Mouse (Mus musculus) CH12.LX (cell line): ENCODE measurements around the gene Il2rb. TPM values are rescaled to one million over a fixed set of nuclear protein-coding genes. Genes with fewer than 3 reads are reported as not detected.
A peak's percentile ranks its signal among the peaks of the same experiment; 100 is the strongest.

Experiments
- DNase-seq: peaks from one replicate; pipeline ENCODE4 v3.0.0-alpha.2; 2013; ENCODE audit errors: extremely low read depth
- H3K27ac ChIP-seq: 2 replicates; pipeline ENCODE4 v1.5.1; 2012; ENCODE audit warnings: low read depth, mild to moderate bottlenecking, control low read depth, moderate library complexity; ENCODE audit not compliant: insufficient read depth
- H3K27me3 ChIP-seq: replicated peaks from 2 replicates; pipeline ENCODE3; 2012; ENCODE audit warnings: inconsistent platforms
- H3K36me3 ChIP-seq, 2 experiments: replicated peaks in 1 of 2; 2 replicates each; pipeline versions ENCODE3 to v1.6.1; 2012; ENCODE audit warnings: inconsistent platforms in 1 of 2, low read length in 1 of 2, mild to moderate bottlenecking in 1 of 2, mixed read lengths in 1 of 2, moderate library complexity in 1 of 2; ENCODE audit not compliant: control insufficient read depth in 1 of 2, insufficient read depth in 1 of 2
- H3K4me1 ChIP-seq, 2 experiments: 2 replicates each; pipeline ENCODE4 v1.6.1; 2012; ENCODE audit warnings: inconsistent platforms in 1 of 2, moderate library complexity in 1 of 2; ENCODE audit not compliant: insufficient read depth in 2 of 2, control insufficient read depth in 1 of 2
- H3K4me2 ChIP-seq: 2 replicates; pipeline ENCODE4 v1.6.1; 2012; ENCODE audit warnings: low read depth, mild to moderate bottlenecking, control low read depth; ENCODE audit not compliant: poor library complexity, insufficient read depth, severe bottlenecking
- H3K4me3 ChIP-seq, 3 experiments: fragments of 150-350 bp in 1 of 3; sonication (generic) in 1 of 3; replicated peaks in 1 of 3; 2 replicates each; pipeline versions ENCODE3 to v1.5.1; 2011 to 2012; ENCODE audit warnings: low read depth in 2 of 3, low read length in 2 of 3, mild to moderate bottlenecking in 2 of 3, moderate library complexity in 2 of 3, control low read depth in 1 of 3, improper control_type of control experiment in 1 of 3, inconsistent platforms in 1 of 3, mixed read lengths in 1 of 3; ENCODE audit not compliant: poor library complexity in 1 of 3
- H3K79me2 ChIP-seq: replicated peaks from 2 replicates; pipeline ENCODE4 v1.6.1; 2012; ENCODE audit warnings: mild to moderate bottlenecking, moderate library complexity; ENCODE audit not compliant: control insufficient read depth, poor library complexity, insufficient read depth, severe bottlenecking; ENCODE audit errors: extremely low read depth
- H3K9ac ChIP-seq: 2 replicates; pipeline ENCODE4 v1.6.1; 2012; ENCODE audit warnings: low read depth, mild to moderate bottlenecking, control low read depth, moderate library complexity; ENCODE audit not compliant: insufficient read depth
- H3K9me3 ChIP-seq: replicated peaks from 2 replicates; pipeline ENCODE3; 2012; ENCODE audit warnings: low read length, inconsistent platforms, mixed read lengths
- CHD1 ChIP-seq: IDR thresholded peaks from 2 replicates; pipeline ENCODE4 v1.6.1; 2012; ENCODE audit warnings: low read depth, low read length, improper control_type of control experiment, inconsistent platforms
- CHD2 ChIP-seq: IDR thresholded peaks from 2 replicates; pipeline ENCODE4 v1.6.1; 2011; ENCODE audit warnings: low read length, improper control_type of control experiment
- E2F4 ChIP-seq: IDR thresholded peaks from 2 replicates; pipeline ENCODE4 v1.6.1; 2011; ENCODE audit warnings: low read depth, low read length, improper control_type of control experiment; ENCODE audit not compliant: insufficient replicate concordance
- ELF1 ChIP-seq: IDR thresholded peaks from 2 replicates; pipeline ENCODE4 v1.6.1; 2014; ENCODE audit warnings: low read depth, mild to moderate bottlenecking, inconsistent platforms, low read length, improper control_type of control experiment
- ETS1 ChIP-seq: conservative IDR thresholded peaks from 2 replicates; pipeline ENCODE4 v1.6.1; 2012; ENCODE audit warnings: low read depth, mild to moderate bottlenecking, inconsistent platforms, low read length, improper control_type of control experiment, moderate library complexity
- HCFC1 ChIP-seq: IDR thresholded peaks from 2 replicates; pipeline ENCODE4 v1.6.1; 2012; ENCODE audit warnings: low read depth, mild to moderate bottlenecking, inconsistent platforms, low read length, improper control_type of control experiment
- KAT2A ChIP-seq: IDR thresholded peaks from 2 replicates; pipeline ENCODE4 v1.6.1; 2012; ENCODE audit warnings: low read length, improper control_type of control experiment, inconsistent platforms; ENCODE audit not compliant: insufficient replicate concordance
- MXI1 ChIP-seq: IDR thresholded peaks from 2 replicates; pipeline ENCODE4 v1.6.1; 2011; ENCODE audit warnings: mild to moderate bottlenecking, low read depth, low read length, improper control_type of control experiment
- MYC ChIP-seq: IDR thresholded peaks from 2 replicates; pipeline ENCODE4 v1.6.1; 2011; ENCODE audit warnings: low read depth, mild to moderate bottlenecking, improper control_type of control experiment, low read length
- NELFE ChIP-seq: IDR thresholded peaks from 2 replicates; pipeline ENCODE4 v1.6.1; 2011; ENCODE audit warnings: low read depth, low read length, improper control_type of control experiment
- PAX5 ChIP-seq: IDR thresholded peaks from 2 replicates; pipeline ENCODE4 v1.6.1; 2012; ENCODE audit warnings: low read length, inconsistent platforms, mixed read lengths
- POLR2A ChIP-seq: IDR thresholded peaks from 2 replicates; pipeline ENCODE4 v1.6.1; 2011; ENCODE audit warnings: low read depth, mild to moderate bottlenecking, improper control_type of control experiment, low read length
- POLR2AphosphoS2 ChIP-seq: IDR thresholded peaks from 2 replicates; pipeline ENCODE4 v1.6.1; 2011; ENCODE audit warnings: low read depth, low read length, improper control_type of control experiment
- SMC3 ChIP-seq: IDR thresholded peaks from 2 replicates; pipeline ENCODE4 v1.6.1; 2011; ENCODE audit warnings: low read depth, low read length, improper control_type of control experiment
- TBP ChIP-seq: conservative IDR thresholded peaks from 2 replicates; pipeline ENCODE4 v1.6.1; 2011; ENCODE audit warnings: low read depth, low read length, improper control_type of control experiment
- TCF12 ChIP-seq: IDR thresholded peaks from 2 replicates; pipeline ENCODE4 v1.6.1; 2014; ENCODE audit warnings: low read depth, mild to moderate bottlenecking, inconsistent platforms, low read length, improper control_type of control experiment
- ZC3H11A ChIP-seq: IDR thresholded peaks from 2 replicates; pipeline ENCODE4 v1.6.1; 2012; ENCODE audit warnings: low read depth, mild to moderate bottlenecking, inconsistent platforms, low read length, improper control_type of control experiment
- ZKSCAN1 ChIP-seq: IDR thresholded peaks from 2 replicates; pipeline ENCODE4 v1.6.1; 2012; ENCODE audit warnings: low read depth, inconsistent platforms, low read length, improper control_type of control experiment, borderline replicate concordance
- ZMIZ1 ChIP-seq: IDR thresholded peaks from 2 replicates; pipeline ENCODE4 v1.6.1; 2012; ENCODE audit warnings: low read depth, mild to moderate bottlenecking, inconsistent platforms, low read length, improper control_type of control experiment
- ZNF384 ChIP-seq: IDR thresholded peaks from 2 replicates; pipeline ENCODE4 v1.6.1; 2012; ENCODE audit warnings: low read depth, low read length, improper control_type of control experiment, inconsistent platforms
- dilution Hi-C: fragments of 300-500 bp; cut with MboI; formaldehyde crosslinking; loops from 2 replicates; pipeline ENCODE4 v1.14.3; 2020; ENCODE audit warnings: low sequenced_read_pairs; ENCODE audit not compliant: extremely low pct_unique_long_range_greater_than_20kb, extremely low pct_ligation_motif_present
- in situ Hi-C: fragments of 300-500 bp; cut with MboI; formaldehyde crosslinking; loops from 3 replicates; pipeline ENCODE4 v1.14.3; 2019; ENCODE audit warnings: low sequenced_read_pairs, low pct_ligation_motif_present, low pct_unique_long_range_greater_than_20kb, mixed read lengths
- polyA plus RNA-seq: library from polyadenylated mRNA; unstranded; fragments of >175 nt; gene quantifications from 2 replicates; pipeline ENCODE4 v1.2.1, GENCODE M21; 2012; ENCODE audit warnings: low read depth; ENCODE audit not compliant: insufficient read length
- total RNA-seq, 2 experiments: library from RNA; depleted of rRNA; stranded (reverse); fragments of 300-350 nt in 1 of 2; fragments of >200 nt in 1 of 2; gene quantifications; 2 replicates each; pipeline ENCODE4 v1.2.3; 2012 to 2014

Gene Il2rb
- total and polyA plus RNA-seq, 3 experiments = 31.2 to 60.0 (median 32.1) TPM

DNA sequence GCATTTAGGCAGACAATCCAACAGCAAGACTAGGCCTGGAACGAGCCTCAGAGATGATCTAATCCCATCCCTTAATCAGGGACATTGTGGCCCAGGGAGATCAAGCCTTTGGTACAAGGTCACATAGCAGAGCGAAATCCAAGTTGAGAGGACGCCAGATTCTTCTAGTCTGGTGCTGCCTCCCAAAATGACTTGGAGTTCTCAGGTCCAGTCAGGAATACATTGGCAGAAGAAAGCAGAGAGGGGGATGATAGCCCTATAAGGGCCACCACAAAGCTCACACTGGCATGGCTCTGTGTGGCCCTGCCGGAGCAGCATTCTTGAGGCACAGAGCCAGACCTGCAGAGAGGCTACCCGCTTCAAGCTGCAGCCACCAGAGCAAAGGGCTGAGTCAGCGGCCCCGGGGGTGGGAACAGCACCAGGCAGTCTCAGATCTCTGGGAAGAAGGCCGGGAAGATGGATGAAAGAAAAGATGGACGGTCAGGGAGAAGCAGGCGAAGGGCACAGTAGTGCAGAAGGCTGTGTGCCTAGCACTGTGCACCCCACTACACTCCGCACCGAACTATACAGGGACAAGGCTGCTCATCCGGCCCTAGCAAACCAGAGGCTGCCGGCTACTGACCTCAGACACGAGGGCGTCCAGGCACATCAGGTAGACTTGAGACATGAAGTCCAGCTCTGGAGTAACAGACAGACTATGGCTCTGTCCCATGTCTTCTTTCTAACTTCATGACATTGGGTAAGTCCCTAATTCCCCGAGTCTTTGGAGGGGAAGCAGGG, 35.8 kb upstream of the Il2rb start, which contains the start of gene C1qtnf6:
C1qtnf6 (minus strand) TSS at position 746 of the 780 bp plus-strand sequence.
- Histone ChIP-seq H3K9me3 (no peaks in the 10 kb centered on the region), H3K4me2 (peak within 1 kb of the TSS; percentile 40; the same call in 1 of the 2 replicates), H3K36me3 (peaks cover 0 to 14% of the 10 kb centered on the region in 2 experiments), H3K9ac (peak within 1 kb of the TSS; percentile 29; the same call in 1 of the 2 replicates), H3K4me1 (peaks cover 27 to 53% of the 10 kb centered on the region in 2 experiments), H3K27me3 (no peaks in the 10 kb centered on the region), H3K27ac (no peak within 1 kb of the TSS), H3K4me3 (peak within 1 kb of the TSS; percentile 23 to 44 (median 41)), H3K79me2 (no peaks in the 10 kb centered on the region)
- DNase-seq = no peak
- in situ Hi-C loops (loop anchor here (10.0 to 25.0 kb wide), 4 partner anchors 86 to 569 kb away; partner anchors contain the start of genes Eif3d and Foxred2), dilution Hi-C loops (no loop called here)
- TF ChIP-seq E2F4 = no peak
- no peak for TF ChIP-seq POLR2AphosphoS2
- no peak for TF ChIP-seq TCF12
- TF ChIP-seq MXI1 = no peak
- no peak for TF ChIP-seq ELF1
- no peak for TF ChIP-seq TBP
- no peak for TF ChIP-seq ZNF384
- no peak for TF ChIP-seq CHD1
- TF ChIP-seq MYC = no peak
- no peak for TF ChIP-seq CHD2
- TF ChIP-seq ZC3H11A = no peak
- no peak for TF ChIP-seq NELFE
- no peak for TF ChIP-seq HCFC1
- no peak for TF ChIP-seq ZKSCAN1

DNA sequence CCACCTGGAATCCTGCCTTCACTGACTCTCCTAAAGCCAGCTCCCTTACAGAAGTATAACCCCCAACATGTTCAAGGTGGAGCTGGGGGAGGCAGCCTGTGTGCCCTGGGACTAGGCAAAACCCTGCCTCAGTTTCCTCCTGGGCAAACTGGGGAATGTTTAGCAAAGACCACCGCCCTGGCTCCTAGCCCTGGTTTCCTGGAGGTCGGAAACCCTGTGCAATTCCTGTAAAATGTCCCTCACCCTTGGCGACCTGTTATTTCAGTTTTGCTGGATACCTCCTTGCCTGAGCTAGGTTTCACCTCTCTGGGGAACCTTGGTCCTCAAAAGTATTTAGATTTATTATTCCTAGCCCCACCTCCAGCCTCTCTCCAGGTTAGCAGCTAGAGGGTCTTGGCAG, 35.1 kb upstream of the Il2rb start:
- no peaks in the 10 kb centered on the region for H3K79me2 ChIP-seq
- no peak overlapping the region for H3K27ac ChIP-seq
- dilution Hi-C loops (no loop called here), in situ Hi-C loops (loop anchor here (10.0 to 25.0 kb wide), 4 partner anchors 85 to 568 kb away; partner anchors contain the start of genes Eif3d and Foxred2)
- peaks cover 0 to 21% of the 10 kb centered on the region in 2 experiments for H3K36me3 ChIP-seq
- H3K9ac ChIP-seq = no peak overlapping the region
- TF ChIP-seq ETS1 = no peak
- TF ChIP-seq ZMIZ1 = no peak
- no peak for TF ChIP-seq POLR2A
- no peak for TF ChIP-seq KAT2A
- TF ChIP-seq TCF12 = no peak
- TF ChIP-seq PAX5 = no peak
- no peak for TF ChIP-seq SMC3
- no peak for DNase-seq
- no peaks in the 10 kb centered on the region for H3K27me3 ChIP-seq
- H3K9me3 ChIP-seq = no peaks in the 10 kb centered on the region
- H3K4me2 ChIP-seq = no peak overlapping the region
- H3K4me3 ChIP-seq = no peak overlapping the region
- peaks cover 28 to 57% of the 10 kb centered on the region in 2 experiments for H3K4me1 ChIP-seq
